Mouse (Mus musculus) neural tube, embryonic 14.5 days (tissue): Measurements from ENCODE around the gene Tmem215. TPM values are rescaled to one million over a fixed set of nuclear protein-coding genes. Genes with fewer than 3 reads are reported as not detected.

Source experiments
- ATAC-seq: fragments of 200-750 bp; cut with Nextera tagmentation; 2 replicates; pipeline ENCODE4 v1.8.0; 2017; ENCODE audit warnings: low read depth, mild to moderate bottlenecking, moderate TSS enrichment, moderate library complexity
- H3K27ac ChIP-seq: fragments of 300-500 bp; sonication (generic); 2 replicates; pipeline ENCODE4 v1.5.1; 2014; ENCODE audit warnings: low read depth, mild to moderate bottlenecking, control low read depth, low read length, moderate library complexity, mixed read lengths
- H3K27me3 ChIP-seq: fragments of 300-500 bp; sonication (generic); 2 replicates; pipeline ENCODE4 v1.6.1; 2014; ENCODE audit warnings: low read length; ENCODE audit not compliant: control insufficient read depth, insufficient read depth
- H3K36me3 ChIP-seq: fragments of 300-500 bp; sonication (generic); 2 replicates; pipeline ENCODE4 v1.6.1; 2014; ENCODE audit warnings: low read length, mixed read lengths; ENCODE audit not compliant: control insufficient read depth, insufficient read depth
- H3K4me1 ChIP-seq: fragments of 300-500 bp; sonication (generic); 2 replicates; pipeline ENCODE4 v1.6.1; 2014; ENCODE audit warnings: low read length; ENCODE audit not compliant: control insufficient read depth, insufficient read depth
- H3K4me2 ChIP-seq: fragments of 300-500 bp; sonication (generic); 2 replicates; pipeline ENCODE4 v1.6.1; 2014; ENCODE audit warnings: mild to moderate bottlenecking, low read depth, low read length, control low read depth
- H3K4me3 ChIP-seq: fragments of 300-500 bp; sonication (generic); 2 replicates; pipeline ENCODE4 v1.5.1; 2014; ENCODE audit warnings: low read depth, low read length, control low read depth, mixed read lengths
- H3K9ac ChIP-seq: fragments of 300-500 bp; sonication (generic); replicated peaks from 2 replicates; pipeline ENCODE4 v1.6.1; 2014; ENCODE audit warnings: low read depth, mild to moderate bottlenecking, control low read depth, low read length, mixed read lengths
- H3K9me3 ChIP-seq: fragments of 300-500 bp; sonication (generic); 2 replicates; pipeline ENCODE4 v1.6.1; 2016; ENCODE audit warnings: low read length; ENCODE audit not compliant: control insufficient read depth
- WGBS: fragments of 180-500 bp; shearing (Covaris S2); extraction: QIAGEN DNeasy Blood & Tissue Kit; methylation state at CpG from one replicate; pipeline ENCODE4 v1.1.7; 2014; 5-methylcytosine and 5-hydroxymethylcytosine counted together
- polyA plus RNA-seq: library from polyadenylated mRNA; unstranded; fragments of >200 nt; fragmentation: Nextera tagmentation; extraction: Ambion mirVana; gene quantifications from 2 replicates; pipeline ENCODE4 v1.2.1, GENCODE M21; 2014

Gene Tmem215
- polyA plus RNA-seq: 1.9 and 3.3 TPM in 2 replicates

DNA sequence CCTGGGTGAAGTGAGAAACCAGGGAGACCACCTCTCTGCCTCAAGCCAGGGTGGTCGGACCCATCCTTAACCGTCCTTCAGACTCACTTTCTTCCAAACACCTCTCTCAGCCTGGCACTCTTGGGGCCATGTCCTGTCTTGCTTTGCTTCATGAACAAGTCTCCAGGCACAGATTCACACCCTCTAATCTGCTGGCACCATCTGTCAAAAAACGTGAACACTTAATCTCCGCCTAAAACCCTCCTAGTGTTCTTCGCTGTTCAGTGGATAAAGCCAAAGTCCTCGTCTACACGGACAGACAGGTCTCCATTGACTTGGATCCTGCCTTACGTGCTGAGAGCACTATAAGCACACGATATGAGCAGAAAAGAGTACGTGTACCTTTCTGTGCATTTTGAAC is at the start of gene Tmem215:
Gene Tmem215, plus strand, starts transcription at position 301 of the 400 bp plus-strand sequence.
- Histone ChIP-seq H3K9me3 (no peaks in the 10 kb centered on the region), H3K9ac (peak within 1 kb of the TSS; percentile 61), H3K4me3 (peak within 1 kb of the TSS; percentile 50), H3K27me3 (no peaks in the 10 kb centered on the region), H3K4me1 (0 out of 2 replicates have a peak, but pooled peaks cover 4% of the 10 kb centered on the region), H3K27ac (no peak within 1 kb of the TSS), H3K36me3 (no peaks in the 10 kb centered on the region), H3K4me2 (peak within 1 kb of the TSS; percentile 82)
- no peak for ATAC-seq
- WGBS: 85% methylated on average over 10 of the region's 10 CpGs

DNA sequence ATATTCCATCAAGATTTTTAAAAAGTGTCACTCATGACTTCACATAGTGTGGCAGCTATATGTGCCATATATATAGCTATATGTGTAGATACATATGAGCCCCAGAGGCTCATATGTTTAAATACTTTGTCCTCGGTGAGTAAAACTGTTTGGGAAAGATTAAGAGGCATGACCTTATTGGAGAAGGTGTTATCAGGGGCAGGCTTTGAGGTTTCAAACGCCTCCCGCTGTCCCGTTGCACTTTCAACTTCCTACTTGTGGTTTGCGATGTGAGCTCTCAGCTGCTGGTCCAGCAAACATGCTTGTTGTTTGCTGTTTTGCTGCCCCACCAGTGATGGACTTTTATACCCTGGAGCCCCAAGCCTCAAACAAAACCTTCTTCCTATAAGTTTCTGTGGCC is 40.1 kb upstream of the Tmem215 start:
- Histone ChIP-seq H3K36me3 (no peaks in the 10 kb centered on the region), H3K4me2 (no peak overlapping the region), H3K27ac (no peak overlapping the region), H3K9ac (no peak overlapping the region), H3K9me3 (no peaks in the 10 kb centered on the region), H3K4me1 (no peaks in the 10 kb centered on the region), H3K4me3 (no peak overlapping the region), H3K27me3 (no peaks in the 10 kb centered on the region)
- WGBS: 87% methylated on average over 5 of the region's 5 CpGs
- no peak for ATAC-seq

DNA sequence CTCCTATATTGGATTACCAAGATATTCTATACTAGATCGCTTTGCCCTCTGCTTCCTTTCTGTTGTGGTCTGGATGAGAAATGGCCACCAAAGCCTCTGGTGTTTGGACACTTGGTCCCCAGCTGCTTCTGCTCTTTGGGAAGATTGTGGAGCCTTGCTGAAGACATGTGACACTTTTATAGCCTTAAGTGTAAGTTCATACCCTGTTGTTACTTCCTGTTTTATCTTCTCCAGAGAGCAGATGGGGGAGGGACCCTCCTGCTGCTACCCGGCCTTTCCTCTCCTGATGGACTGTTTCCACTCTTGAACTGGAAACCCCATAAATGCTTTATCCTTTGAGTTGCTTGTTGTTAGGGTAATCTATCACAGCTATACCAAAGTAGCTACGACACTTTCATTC is 38.6 kb upstream of the Tmem215 start:
- Histone ChIP-seq H3K36me3 (no peaks in the 10 kb centered on the region), H3K27ac (no peak overlapping the region), H3K9me3 (no peaks in the 10 kb centered on the region), H3K4me2 (no peak overlapping the region), H3K9ac (no peak overlapping the region), H3K4me3 (no peak overlapping the region), H3K4me1 (no peaks in the 10 kb centered on the region), H3K27me3 (no peaks in the 10 kb centered on the region)
- 61% methylated on average over 3 of the region's 3 CpGs for WGBS
- no peak for ATAC-seq

DNA sequence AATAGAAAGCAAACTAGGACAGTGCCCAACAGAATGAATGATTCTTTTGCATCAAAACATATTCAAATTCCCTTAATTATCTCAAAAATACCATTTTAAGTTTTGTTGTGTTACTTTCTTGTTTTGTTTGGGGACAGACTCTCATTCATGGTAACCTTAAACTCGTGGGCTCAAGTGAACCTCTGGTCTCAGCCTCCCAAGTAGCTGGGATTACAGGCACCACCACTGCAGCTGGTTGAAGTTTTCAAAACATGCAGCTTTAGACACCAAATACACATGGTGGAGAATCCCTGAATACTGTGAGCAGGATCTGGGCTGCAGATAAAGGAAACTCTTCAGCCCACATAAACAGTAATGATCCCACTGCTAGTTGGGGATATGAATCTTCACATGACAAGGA is 37.6 kb upstream of the Tmem215 start:
- 72% methylated on average over 1 of the region's 1 CpGs for WGBS
- Histone ChIP-seq H3K9me3 (no peaks in the 10 kb centered on the region), H3K4me2 (no peak overlapping the region), H3K27me3 (no peaks in the 10 kb centered on the region), H3K4me3 (no peak overlapping the region), H3K36me3 (no peaks in the 10 kb centered on the region), H3K4me1 (no peaks in the 10 kb centered on the region), H3K27ac (no peak overlapping the region), H3K9ac (no peak overlapping the region)
- ATAC-seq: no peak

DNA sequence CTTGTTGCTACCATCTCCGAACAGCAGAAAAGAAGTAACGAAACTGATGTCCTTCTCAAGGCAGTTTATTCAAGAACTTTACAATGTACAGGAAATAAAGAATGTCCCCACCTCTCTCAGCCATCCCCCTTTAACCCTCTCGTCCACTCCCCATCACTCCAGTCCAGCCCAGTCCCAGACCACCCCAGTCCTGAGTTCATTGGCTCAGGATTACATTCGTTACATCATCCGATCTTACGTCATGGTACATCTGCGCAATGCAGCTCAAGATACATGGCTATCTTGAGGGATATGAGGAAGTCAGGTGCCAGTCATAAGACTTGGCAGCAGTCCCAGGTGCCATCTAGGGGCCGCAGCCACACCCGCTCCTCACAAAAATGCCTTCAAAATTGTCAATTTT is 28.4 kb upstream of the Tmem215 start:
- Histone ChIP-seq H3K9ac (no peak overlapping the region), H3K27ac (no peak overlapping the region), H3K36me3 (no peaks in the 10 kb centered on the region), H3K9me3 (no peaks in the 10 kb centered on the region), H3K27me3 (no peaks in the 10 kb centered on the region), H3K4me1 (no peaks in the 10 kb centered on the region), H3K4me2 (no peak overlapping the region), H3K4me3 (no peak overlapping the region)
- no peak for ATAC-seq
- 94% methylated on average over 9 of the region's 9 CpGs for WGBS

DNA sequence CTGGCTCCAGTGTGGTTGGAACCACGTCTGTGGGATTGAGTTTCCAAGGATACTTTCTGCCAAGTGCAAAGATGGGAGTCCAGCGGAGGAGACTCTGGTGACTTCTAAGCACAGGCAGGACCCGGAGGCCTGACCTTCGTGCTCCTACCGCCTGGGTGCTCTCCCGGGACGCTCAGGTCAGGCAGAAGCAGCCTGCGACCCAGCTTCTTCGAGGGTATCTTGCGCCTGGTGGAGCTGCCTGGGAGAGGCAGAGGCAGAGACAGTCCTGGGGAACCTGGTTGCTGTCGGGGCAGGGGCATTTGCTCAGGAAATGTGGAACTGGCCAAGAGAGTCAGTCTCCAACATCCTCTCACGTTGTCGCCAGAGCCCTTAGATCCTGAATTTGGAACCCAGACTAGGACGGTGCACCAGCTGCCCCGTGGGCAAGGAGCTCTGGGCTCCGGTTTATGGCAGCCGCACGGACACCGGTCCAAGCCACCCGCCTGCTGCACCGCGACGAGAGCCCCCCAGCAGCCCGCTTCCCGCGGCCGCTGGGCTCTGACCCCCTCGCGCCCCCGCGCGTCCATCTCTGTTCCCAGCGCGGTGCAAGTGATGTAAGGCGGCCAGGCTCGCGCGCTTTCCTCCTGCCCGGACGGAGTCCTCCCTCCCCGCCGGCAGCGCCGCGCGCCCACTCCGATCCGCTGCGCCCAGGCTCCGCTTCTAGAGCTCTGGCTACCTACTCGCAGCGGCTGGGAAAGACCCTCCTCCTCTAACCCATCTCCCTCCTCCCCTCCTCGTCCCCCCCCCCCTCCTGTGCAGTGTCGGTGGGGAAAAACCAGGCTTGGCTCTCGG is 935 bp downstream of the Tmem215 start:
- H3K27ac ChIP-seq: no peak overlapping the region
- 4% methylated on average over 51 of the region's 55 CpGs for WGBS
- 0 out of 2 replicates have a peak, but pooled peaks cover 4% of the 10 kb centered on the region for H3K4me1 ChIP-seq
- peak overlapping the region; percentile 61 for H3K9ac ChIP-seq
- H3K9me3 ChIP-seq: no peaks in the 10 kb centered on the region
- no peaks in the 10 kb centered on the region for H3K36me3 ChIP-seq
- H3K4me2 ChIP-seq: peak overlapping the region; percentile 82
- no peaks in the 10 kb centered on the region for H3K27me3 ChIP-seq
- peak overlapping the region; percentile 50 for H3K4me3 ChIP-seq
- ATAC-seq: peak; percentile 95

DNA sequence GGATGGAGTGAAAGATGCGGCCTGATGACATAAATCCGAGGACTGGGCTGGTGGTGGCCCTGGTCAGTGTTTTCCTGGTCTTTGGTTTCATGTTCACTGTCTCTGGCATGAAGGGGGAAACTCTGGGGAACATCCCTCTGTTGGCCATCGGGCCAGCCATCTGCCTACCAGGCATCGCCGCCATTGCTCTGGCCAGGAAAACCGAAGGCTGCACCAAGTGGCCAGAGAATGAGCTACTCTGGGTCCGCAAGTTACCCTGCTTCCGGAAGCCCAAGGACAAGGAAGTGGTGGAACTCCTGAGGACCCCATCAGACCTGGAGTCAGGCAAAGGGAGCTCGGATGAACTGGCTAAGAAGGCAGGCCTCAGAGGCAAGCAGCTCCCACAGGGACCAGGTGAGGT is 1.9 kb downstream of the Tmem215 start:
- Histone ChIP-seq H3K36me3 (no peaks in the 10 kb centered on the region), H3K27ac (no peak overlapping the region), H3K27me3 (no peaks in the 10 kb centered on the region), H3K9me3 (no peaks in the 10 kb centered on the region), H3K4me2 (no peak overlapping the region), H3K4me1 (0 out of 2 replicates have a peak, but pooled peaks cover 4% of the 10 kb centered on the region), H3K9ac (no peak overlapping the region), H3K4me3 (no peak overlapping the region)
- 84% methylated on average over 9 of the region's 9 CpGs for WGBS
- no peak for ATAC-seq

DNA sequence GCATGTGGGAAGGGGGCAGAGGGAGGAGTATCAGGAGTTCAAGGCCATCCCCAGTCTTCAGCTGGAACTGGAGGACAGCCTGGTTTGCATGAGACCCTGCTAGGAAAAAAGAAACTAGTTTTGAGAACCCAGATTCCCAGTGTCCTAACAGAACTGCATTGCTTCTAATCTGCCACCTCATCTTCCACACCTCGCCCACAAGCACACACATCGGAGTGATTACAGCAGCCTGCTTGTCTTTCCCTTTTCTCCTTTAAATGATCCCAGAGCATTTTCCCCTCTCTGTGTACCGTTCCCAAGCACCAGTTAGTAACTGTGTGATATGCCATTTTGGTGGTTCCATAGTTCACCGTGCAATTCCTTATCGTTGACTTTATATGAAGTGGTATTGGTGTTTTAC is 6.0 kb downstream of the Tmem215 start:
- no peak overlapping the region for H3K9ac ChIP-seq

DNA sequence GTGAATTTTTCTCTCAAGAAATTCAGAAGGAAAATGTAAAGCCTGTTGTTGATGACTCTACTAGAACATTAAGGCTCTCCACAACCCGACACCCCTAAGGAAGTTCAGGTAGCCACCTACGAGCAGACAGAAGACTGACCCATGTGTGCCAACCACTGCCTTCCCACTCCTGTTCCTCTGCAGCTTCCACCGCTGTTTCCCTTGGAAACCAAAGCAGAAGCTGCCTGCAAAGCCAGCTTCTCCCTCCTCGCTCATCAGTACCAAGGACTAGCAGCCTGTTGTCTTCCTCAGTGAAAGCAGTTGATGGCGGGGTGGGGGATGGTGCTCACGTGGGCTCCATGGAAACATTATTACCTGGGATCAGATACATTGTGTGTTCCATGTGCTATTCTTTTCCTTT is 14.6 kb downstream of the Tmem215 start:
- no peaks in the 10 kb centered on the region for H3K27me3 ChIP-seq
- 74% methylated on average over 6 of the region's 6 CpGs for WGBS

More for the DNA sequence above, 6.0 kb downstream of the Tmem215 start:
- Histone ChIP-seq H3K4me3 (no peak overlapping the region), H3K27ac (no peak overlapping the region), H3K27me3 (no peaks in the 10 kb centered on the region), H3K4me1 (0 out of 2 replicates have a peak, but pooled peaks cover 3% of the 10 kb centered on the region), H3K9me3 (no peaks in the 10 kb centered on the region), H3K4me2 (no peak overlapping the region), H3K36me3 (no peaks in the 10 kb centered on the region)
- ATAC-seq: no peak
- 93% methylated on average over 5 of the region's 5 CpGs for WGBS

More for the DNA sequence above, 14.6 kb downstream of the Tmem215 start:
- Histone ChIP-seq H3K9ac (no peak overlapping the region), H3K9me3 (no peaks in the 10 kb centered on the region), H3K36me3 (no peaks in the 10 kb centered on the region), H3K4me3 (no peak overlapping the region), H3K27ac (no peak overlapping the region), H3K4me1 (no peaks in the 10 kb centered on the region), H3K4me2 (no peak overlapping the region)
- no peak for ATAC-seq
